Mouse (Mus musculus): Measurements from ENCODE around the gene Myo1c.

Myo1c gene

DNA sequence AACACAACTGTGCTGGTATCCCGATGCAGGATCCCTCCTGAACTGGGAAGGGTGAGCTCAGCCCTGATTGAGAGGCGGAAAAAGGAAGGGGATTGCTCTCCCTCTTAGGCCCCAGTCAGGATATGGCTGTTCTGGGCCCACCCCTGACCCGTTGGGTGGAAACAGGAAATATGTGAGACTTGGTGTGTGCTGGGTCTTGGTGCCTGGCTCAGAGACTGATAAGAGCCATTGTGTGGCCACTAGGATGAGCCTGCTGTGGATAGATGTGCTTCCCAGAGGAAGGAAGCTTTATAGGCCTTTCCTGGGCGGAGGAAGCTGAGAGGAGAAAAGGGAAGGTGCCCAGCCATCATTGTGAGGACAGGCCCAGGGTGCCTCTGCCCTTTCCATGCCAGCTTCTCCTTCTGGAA, 1.1 kb upstream of the Myo1c start:
- in situ Hi-C loops (cut with MboI), result no loop called here

DNA sequence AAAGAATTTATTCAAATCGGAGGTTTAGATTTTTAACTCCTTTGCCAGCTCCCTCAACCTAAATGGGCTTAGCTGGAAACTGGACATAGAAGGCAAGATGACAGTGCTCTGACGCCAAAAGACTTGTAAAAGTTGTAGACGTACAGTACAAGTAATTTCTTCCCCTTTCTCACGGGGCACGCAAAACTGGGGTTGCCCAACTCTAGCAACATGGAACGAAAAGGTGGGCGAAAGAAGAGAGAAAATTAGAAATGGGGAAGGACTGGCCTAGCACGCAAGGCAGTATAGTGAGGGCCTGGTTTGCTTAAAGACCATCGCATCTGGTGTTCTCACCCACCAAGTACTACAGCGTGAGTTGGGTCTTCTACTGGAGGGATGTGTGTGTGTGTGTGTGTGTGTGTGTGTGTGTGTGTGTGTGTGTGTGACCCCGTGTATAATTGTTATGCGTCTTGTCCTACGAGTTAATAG, 688 bp downstream of the Myo1c start:
- in situ Hi-C loops (cut with MboI), result no loop called here

DNA sequence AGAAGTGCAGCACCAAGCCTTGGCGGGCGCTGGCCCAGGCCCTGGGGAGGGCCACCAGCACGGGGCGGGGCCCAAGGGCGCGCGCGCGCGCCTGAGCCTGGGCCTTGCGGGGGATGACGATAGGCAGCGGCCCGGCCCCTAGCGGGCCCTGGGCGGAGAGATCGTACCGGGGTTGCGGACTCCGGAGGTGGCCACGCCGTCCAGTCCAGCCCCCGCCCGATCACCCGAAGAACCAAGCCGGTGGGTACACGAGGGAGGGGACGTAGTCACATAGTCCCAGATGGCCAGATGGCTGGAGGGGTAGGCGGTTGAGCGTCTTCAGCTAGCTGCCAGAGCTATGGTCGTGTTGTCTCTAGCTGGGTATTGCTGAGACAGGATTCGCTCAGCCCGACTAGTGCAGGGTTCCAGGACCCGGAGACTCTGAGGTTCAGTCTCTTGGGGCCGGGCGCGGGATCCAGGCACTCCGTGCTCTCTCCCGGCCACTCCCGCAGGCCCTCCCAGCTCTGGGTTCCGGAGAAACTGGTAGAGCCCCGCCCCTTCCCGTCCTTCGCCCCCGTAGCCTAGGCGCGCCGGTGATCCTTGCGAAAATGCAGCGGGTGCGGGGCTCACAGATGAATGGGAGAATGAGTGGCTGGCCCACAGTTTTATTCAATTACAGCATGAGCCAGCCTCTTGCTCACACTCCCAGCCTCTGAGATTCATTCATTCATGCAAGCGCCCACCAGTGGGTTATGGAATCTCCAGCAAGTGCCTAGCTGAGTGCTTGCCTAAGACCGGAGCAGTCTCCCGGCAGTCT, 1.3 kb downstream of the Myo1c start:
- in situ Hi-C loops (cut with MboI), result no loop called here

DNA sequence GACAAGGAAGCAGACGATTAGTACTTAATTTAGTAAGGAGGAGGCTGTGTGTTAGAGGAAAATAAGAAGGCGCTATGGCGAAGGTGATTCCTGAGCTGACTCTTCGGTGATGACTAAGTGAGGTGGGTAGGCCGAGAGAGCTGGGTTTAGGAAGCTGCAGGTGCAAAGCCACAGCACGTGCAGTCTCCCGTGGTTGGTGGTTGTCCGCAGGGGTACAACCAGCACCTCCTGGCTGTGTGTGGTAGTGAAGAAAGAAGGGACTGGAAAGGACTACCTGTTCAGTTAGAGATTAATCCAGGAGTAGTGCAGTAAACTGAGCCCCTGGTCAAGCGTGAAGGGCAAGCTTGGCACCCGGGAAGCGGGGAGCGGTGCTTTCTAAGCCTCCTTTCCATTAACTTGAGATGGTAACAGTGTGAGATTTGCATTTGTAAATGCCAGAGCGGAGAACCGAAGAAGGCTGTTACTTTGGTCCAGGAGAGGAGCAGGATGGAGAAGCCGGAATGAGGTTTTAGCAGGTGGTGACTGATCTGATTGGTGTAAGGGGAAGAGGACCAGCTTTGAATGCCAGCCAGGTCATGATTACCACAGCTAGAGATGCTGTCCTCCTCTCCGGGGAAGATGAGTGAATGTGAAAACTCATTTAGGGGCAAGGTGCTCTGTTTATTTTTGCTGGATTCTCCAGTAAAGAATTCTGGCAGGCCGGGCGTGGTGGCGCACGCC, 2.1 kb downstream of the Myo1c start:
- in situ Hi-C loops (cut with MboI), result no loop called here

DNA sequence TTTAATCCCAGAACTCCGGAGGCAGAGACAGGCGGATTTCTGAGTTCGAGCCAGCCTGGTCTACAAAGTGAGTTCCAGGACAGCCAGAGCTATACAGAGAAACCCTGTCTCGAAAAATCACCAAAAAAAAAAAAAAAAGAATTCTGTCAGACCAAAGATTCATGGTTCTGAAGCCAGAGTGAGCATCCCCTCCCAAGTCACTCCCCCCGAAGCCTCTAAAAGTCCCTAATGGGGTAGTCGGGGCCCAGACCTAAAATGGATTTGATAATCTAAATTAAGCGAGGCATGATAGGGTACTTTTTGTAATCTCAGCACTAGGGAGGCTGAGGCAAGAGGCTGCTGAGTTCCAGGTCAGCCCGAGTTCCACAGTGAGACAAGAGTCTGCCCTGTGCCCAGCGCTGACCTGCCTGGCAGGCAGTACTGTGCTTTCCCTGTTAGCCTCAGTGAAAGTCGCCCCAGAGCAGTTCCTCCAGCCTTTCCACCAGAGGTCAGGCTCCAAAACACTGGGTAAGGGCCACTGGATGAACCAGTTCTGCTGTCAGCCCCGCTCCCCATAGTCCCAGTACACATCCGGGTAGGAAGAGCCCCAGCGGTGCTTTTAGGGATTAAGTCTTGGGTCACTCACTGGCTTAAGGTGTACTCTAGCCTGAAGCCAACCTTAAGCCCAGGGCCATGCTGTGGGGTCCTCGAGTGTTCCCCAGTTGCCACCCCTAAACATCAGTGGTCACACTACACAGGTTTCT, 2.8 kb downstream of the Myo1c start:
- in situ Hi-C loops (cut with MboI), result no loop called here

DNA sequence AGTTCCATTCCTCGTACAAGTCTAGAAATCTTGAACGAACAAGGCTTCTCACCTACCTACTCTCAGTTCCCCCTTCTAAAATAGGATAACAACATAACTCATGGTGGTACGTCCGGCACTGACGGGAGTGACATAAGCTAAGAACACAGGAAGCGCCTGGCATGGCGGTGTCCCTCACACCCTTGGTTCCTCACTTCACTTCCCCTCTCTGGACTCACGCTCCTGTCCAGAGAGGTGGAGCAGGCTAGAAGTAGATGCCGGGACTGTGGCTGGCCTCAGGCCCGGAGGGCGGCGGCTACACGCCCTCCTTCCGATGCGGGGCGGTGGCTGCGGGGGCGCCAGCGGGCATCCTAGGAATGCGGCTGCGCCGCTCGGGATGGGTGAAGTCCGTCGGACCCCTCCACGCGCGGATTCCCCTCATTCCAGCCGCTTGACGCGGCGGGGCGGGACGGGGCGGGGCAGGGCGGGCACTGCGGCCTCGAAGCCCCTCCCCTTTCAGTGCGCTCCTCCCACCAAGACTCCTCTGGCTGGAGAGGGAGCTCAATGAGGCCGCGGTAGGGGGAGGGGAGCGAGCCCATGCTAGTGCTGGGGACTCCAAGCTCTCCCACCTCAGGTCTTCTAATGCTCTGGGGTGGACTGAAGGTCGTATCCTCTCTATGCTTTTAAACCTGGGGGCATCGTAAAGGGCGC, 3.6 kb downstream of the Myo1c start:
- in situ Hi-C loops (cut with MboI), result no loop called here

DNA sequence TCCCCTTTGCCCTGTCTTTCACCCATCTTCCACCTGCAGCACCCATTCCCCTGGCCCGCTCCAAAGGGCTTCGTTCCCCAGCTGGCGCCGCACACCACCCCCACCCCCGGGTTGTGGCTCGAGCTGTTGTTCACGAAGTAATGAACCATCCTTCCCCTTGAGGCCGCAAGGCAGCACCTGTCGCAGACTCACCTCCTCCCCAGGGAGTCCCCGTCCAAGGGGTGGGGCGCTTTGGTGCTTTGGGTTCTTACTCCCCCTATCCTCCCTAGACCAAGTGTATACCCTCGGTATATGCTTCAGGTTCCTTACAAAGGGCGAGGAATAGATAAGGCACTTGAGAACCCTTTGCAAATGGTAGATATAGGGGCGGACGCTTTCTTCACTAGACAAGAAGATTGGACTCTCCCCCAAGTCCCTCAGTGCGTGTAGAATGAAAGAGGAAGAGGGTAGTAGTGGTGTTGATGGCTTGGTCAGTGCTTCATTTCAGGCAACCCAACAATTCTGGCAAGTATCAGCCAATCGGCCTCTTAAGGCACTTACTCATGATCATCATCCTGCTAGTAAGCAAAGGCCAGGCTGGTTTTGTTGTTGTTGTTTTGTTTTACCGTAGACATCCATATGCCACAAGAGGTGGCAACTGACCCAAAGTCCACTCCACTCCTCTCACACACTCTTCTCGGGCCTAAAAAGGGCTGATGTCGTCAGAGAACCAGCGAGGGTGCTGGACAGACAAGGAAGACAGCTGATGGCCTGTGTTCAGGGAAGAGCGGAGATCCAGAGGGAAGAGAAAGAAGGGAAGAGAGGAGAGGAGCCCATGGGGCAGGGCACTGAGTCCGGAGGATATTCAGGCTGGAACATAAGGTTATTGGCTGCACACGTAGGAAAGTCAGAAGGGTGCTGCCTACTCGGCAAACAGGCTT, 4.4 kb downstream of the Myo1c start:
- in situ Hi-C loops (cut with MboI), result no loop called here

DNA sequence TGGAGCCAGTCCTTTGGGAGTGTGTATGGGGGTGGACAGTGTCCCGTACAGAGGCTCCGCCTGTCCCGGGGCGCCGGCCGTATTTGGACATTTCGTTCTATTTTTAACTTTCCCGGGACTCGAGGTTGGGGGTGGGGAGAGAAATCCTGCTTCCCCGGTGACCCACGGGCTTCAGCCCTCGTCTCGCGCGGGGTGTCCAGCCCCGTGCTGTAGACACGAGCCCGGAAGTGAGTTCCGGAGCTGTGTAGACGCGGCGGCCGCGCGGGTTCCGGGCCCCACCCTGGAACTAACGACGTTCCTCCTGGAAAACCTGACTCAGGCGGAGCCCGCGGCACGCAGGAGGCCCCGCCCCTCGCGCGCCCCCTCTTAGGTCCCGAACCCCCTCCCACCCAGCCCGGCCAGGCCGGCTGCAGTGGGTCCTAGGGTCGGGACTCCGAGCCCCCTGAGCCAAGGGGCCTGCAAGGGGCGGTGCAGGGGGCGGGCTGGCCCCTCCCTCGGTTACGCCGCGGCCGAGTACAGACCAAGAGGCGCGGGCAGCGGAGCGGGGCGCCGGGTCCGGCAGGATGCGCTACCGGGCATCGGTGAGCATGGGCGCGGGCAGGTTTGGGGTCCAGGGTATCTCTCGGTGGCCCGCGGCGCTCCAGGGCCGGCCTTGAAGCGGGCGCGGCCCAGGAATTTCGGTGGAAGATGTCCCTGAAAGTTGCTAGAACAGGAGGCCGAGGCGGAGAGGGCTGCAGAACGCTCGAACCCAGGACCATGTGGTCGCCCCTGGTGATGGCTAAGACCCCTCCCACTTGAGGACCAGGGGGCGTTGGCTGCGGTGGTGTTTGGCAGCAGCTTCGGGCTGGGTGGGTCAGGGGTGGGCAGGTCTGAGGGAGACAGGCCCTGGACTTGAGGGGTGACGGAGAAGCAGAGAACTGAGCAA, 5.6 kb downstream of the Myo1c start:
- in situ Hi-C loops (cut with MboI), result no loop called here

DNA sequence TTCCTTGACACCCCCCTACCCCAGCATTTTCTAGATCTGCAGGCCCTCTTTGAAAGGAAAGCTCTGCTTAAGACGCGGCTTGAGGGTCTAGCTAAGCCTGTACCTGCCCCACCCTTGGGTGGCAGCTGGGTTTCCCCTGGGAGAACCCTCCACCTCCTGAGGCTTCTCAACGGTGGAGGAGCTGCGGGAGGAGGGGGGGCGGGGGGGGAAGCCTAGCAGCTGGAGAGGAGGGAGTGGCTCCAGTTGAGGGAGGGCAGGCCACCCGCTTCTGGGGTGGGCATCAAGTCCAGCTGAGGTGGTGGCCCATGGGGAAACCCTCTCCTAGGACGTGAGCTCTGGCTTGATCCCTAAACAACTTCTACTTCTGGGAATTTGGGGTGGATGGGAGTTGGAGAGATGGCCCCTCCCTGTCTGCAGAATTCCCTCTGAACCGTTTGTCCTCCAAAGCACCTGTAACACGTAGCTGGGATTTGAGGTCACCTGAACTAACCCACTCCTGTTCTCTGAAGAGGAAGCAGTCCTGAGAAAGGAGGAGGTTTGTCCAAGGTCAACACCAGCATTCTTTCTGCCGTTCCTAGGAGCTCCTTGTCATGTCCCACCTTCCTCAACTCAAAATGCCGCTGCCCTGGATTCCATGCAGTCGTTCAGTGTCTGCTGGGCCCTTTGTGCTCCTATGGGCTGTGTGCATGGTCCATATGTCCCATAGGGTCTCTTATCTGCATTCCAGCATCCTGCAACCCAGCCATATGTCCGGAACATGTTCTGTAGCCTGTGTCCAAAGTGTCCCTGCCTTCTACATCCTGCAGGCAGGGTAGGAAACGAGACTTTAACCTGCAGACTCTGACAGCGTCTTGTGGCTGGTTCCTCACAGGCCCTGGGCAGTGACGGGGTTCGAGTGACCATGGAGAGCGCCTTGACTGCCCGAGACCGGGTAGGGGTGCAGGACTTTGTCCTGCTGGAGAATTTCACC, 6.6 kb downstream of the Myo1c start:
- in situ Hi-C loops (cut with MboI), result no loop called here

DNA sequence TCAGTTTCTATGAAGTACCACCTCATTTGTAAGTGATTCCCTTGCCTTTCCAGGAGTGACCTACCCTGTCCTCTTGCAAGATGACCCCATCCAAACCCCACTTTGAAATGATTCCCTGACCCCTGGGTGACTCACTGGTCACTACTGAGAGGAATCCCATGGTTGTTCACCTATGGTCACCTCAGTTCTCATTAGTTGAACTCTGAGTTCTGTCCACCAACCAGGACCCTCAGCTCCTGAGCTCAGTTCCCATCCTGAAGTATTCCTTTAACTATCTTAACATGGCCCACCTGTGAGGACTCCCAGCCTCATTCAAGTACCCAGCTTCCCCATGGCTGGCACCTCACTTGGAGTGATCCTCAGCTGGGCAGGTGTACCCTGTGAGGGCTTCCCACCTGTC, 7.5 kb downstream of the Myo1c start:
- in situ Hi-C loops (cut with MboI), result no loop called here

DNA sequence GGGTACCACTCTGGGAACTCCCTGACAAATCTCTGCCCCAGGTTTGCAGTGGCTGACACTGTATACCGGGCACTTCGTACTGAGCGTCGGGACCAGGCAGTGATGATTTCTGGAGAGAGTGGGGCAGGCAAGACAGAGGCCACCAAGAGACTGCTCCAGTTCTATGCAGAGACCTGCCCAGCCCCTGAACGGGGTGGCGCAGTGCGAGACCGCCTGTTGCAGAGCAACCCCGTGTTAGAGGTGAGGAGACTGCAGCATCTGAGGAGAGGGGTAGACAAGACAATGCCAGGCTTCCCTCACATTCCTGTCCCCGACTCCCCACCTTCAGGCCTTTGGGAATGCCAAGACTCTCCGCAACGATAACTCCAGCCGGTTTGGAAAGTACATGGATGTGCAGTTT, 8.0 kb downstream of the Myo1c start:
- in situ Hi-C loops (cut with MboI), result no loop called here

DNA sequence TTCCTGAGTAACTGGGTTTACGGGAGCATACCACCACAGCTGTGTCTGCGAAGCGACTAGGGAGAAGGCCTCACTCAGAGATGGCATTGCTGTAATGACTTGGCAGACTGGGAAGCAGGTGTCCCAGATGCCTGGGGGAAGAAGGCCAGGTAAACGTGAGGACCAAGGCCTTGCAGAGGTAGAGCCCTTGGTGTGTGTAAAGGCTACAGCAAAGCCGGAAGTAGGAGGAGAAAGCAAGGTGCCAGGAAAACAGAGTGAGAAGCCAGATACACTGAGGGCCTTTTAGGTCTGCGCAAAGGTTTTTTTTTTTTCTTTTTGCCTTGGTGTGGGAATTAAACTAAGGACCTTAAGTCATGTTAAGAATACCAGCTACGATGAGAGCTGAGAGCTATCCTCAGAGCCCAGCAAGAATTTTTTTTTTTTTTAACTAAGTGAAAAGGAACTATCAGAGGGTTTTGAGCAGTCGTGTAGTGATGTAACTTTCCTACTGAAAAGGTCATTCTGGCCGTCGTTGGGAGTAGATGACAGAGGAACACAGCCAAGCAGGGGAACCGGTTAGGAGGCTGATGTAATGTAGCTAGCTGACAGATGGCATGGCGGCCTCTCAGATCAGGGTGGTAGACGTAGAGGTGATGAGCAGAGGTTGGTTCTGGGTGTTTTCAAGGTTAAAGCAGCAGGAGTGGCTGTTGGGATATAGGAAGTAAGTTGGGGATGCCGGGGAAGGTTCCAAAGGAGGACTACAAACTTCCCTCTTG, 8.9 kb downstream of the Myo1c start:
- in situ Hi-C loops (cut with MboI), result no loop called here

DNA sequence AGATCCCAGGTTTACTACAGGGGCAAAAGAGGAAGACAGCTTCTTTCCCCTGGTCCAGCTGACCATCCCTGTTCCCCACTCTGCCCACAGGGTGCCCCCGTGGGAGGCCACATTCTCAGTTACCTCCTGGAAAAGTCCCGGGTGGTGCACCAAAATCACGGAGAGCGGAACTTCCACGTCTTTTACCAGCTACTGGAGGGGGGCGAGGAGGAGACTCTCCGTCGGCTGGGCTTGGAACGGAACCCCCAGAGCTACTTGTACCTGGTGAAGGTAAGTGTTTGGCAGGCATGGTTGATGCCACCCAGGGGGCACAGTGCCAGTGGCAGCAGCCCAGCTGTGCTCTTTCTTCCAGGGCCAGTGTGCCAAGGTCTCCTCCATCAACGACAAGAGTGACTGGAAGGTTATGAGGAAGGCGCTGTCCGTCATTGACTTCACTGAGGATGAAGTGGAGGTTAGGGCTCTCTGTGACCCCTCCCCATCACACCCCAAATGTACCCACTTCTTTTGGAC, 9.8 kb downstream of the Myo1c start:
- in situ Hi-C loops (cut with MboI), result no loop called here

DNA sequence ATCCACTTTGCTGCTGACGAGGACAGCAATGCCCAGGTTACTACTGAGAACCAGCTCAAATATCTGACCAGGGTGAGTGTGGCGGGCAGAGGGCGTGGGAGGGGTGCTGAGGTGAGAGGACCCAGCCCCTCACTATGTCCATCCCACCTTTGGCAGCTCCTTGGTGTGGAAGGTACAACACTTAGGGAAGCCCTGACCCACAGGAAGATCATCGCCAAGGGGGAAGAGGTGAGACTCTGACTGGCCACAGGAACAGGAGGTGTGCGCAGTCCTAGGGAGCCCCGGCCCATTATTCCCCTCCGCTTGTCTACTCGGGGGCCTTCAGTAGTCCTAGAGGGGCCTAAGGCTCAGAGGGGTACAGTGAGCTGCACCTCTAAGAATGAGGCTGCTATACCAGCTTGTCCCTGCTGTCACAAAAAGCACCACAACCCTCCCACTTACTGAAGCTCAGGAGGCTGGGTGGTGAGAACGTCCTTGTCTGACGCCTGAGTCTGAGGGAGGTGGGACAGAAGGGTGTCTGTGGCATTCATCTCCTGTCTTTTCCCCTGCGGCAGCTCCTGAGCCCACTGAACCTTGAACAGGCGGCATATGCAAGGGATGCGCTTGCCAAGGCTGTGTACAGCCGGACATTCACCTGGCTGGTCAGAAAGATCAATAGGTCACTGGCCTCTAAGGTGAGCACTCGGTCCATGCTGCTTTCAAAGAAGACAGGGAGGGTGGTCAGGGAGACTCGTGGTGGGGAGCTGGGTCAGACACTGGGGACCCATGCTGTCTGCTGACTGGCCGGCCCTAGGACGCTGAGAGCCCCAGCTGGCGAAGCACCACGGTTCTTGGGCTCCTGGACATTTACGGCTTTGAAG, 10.9 kb downstream of the Myo1c start:
- in situ Hi-C loops (cut with MboI), result no loop called here

DNA sequence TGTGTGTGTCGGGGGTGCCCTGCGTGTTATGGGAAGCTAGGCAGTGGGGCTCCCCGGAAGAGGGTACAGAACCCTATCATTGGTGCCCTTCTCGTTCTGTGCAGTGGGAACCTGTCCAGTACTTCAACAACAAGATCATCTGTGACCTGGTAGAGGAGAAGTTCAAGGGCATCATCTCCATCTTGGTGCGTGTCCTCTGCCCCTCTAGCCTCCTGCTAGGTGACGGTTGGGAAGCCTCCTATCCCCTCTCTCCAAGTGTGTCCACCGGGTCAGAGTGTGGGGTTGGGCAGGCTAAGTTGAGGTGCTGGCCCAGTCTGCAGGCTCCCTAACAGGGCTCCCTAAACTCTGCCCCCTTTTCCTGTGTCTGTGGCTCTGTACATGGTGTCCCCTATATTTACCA, 11.8 kb downstream of the Myo1c start:
- in situ Hi-C loops (cut with MboI), result no loop called here

DNA sequence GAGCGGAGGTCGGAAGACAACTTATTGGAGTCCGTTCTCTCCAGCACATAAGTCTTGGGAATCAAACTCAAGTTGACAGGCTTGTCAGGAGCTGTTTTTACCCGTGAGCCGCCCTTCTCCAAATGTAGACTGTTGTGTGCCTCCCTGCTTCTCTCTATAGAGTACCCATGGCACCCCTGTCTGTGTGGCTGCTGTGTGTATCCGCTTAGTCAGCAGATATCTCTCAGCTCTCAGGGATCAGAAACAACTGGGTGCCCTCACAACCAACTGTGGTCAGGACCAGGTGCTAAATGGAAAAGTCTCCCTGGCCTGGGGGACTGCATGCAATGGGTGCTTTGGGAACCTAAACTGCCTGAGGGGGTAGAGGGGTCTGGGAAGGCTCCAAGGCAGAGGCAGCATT, 16.0 kb downstream of the Myo1c start:
- in situ Hi-C loops (cut with MboI), result no loop called here

DNA sequence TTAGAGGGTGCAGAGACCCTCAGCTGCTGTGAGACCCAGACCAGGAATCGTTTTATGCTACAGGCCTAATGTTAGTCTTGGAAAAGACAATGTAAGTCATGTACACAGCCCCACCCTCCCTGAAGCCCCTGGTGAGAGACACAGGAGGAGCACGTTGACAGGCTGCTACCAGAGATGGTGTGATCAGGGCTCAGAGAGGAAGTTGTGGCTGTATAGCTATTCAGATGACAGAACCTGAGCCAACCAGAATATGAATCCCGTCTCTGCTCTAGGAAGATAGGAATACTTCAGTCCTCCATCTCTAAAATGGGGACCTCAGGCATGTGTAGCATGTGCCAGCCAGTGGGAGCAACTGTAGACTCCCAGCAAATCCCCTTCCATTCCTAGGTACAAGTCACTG, 18.3 kb downstream of the Myo1c start:
- in situ Hi-C loops (cut with MboI), result no loop called here
